In genomic region chr9:35021744-35022143, GRCm38 (mm10) we compare ENCODE assay signal across 15 mouse cellular contexts.
DNase-seq lines count a peak whose midpoint lies in the region.
"Had no signal": no experiment of that assay in that cellular context is flagged by ENCODE, and none has a peak within 500 bp of the region (broad histone marks: within the 10 kb centered on the region; RNA-seq: fewer than 3 reads in every experiment).

No protein-coding gene starts in this region.

- DNase-seq in left cerebral cortex, postnatal 4 days = peak; percentile 21
- DNase-seq in left cerebral cortex, adult 9 months (ENCODE audit: low spot score in 2 of 2) = no peak
- DNase-seq in 416B (ENCODE audit: low read depth) = peak; percentile 28
- DNase-seq in gastrocnemius, postnatal 36 days = no peak
- DNase-seq: adrenal gland, adult 2 months; adrenal gland, adult 8-10 months; adrenal gland, postnatal 10 days; adrenal gland, postnatal 14 days; adrenal gland, postnatal 25 days; adrenal gland, postnatal 36 days; B cell, adult 2 months; cerebellum, adult 11 months; cerebellum, adult 11-12 months; cerebellum, adult 18-20 months; cerebellum, adult 2 months had no signal

- intact Hi-C loops in left cerebral cortex, postnatal 4 days (cut with DNase I) = no loop called here
- intact Hi-C loops in gastrocnemius, postnatal 36 days (cut with DNase I) = loop anchor here (2.0 to 5.0 kb wide), 2 partner anchors 164 to 523 kb away; no protein-coding TSS in a partner anchor

Comparison
In these comparisons a context has a peak if more than half of its experiments do, and no peak if none do; other contexts are left out.
1. DNase-seq: peak in left cerebral cortex, postnatal 4 days (single experiment) and 416B (single experiment); none in left cerebral cortex, adult 9 months (0 of 2) and gastrocnemius, postnatal 36 days (0 of 2).